Mouse (Mus musculus): Measurements from ENCODE around the gene Cxcl15. TPM values are rescaled to one million over a fixed set of nuclear protein-coding genes. Genes with fewer than 3 reads are reported as not detected.
"Not testable (repeated sequence)": the region's sequence is repeated elsewhere in the genome, so short reads cannot be mapped to it uniquely, and the experiment has no call there.

Cxcl15 gene
- polyA plus RNA-seq, 1 experiment from 2014 or later, result not detected

- H3K4me2 ChIP-seq (ENCODE audit: low read depth, low read length, severe bottlenecking), result no peak overlapping the region
- DNase-seq (ENCODE audit: low spot score), result no peak
These were observed 25.4 kb downstream of the Cxcl15 start for GRCm38 (mm10) chr5:90819756-90820155.

GRCm38 (mm10) chr5:90832145-90832767 lies 37.9 kb downstream of the Cxcl15 start:
- H3K36me3 ChIP-seq (ENCODE audit: control insufficient read depth, insufficient read depth, low read length), result no peaks in the 10 kb centered on the region
- 91% methylated on average over 11 of the region's 11 CpGs for WGBS
- H3K9ac ChIP-seq (ENCODE audit: low read length), result no peak overlapping the region
- no peaks in the 10 kb centered on the region for H3K27me3 ChIP-seq (ENCODE audit: control insufficient read depth, insufficient read depth, low read length)
- no peak overlapping the region for H3K4me2 ChIP-seq (ENCODE audit: low read depth, low read length, severe bottlenecking)
- H3K27ac ChIP-seq (ENCODE audit: low read depth, low read length), result no peak overlapping the region
- no peaks in the 10 kb centered on the region for H3K4me1 ChIP-seq (replicated peaks; ENCODE audit: control insufficient read depth, insufficient read depth, low read length)
- no peak overlapping the region for H3K4me3 ChIP-seq (ENCODE audit: low read depth, low read length)
- no peak for DNase-seq (ENCODE audit: low spot score)
- no peak for ATAC-seq (replicated peaks; ENCODE audit: low FRiP score)
- H3K9me3 ChIP-seq (ENCODE audit: control insufficient read depth, low read length), result no peaks in the 10 kb centered on the region

More at GRCm38 (mm10) chr5:90819756-90820155, 25.4 kb downstream of the Cxcl15 start:
- Histone ChIP-seq H3K9me3 (ENCODE audit: control insufficient read depth, low read length) (no peaks in the 10 kb centered on the region), H3K27me3 (ENCODE audit: control insufficient read depth, insufficient read depth, low read length) (no peaks in the 10 kb centered on the region), H3K4me1 (replicated peaks; ENCODE audit: control insufficient read depth, insufficient read depth, low read length) (no peaks in the 10 kb centered on the region), H3K27ac (ENCODE audit: low read depth, low read length) (no peak overlapping the region), H3K9ac (ENCODE audit: low read length) (no peak overlapping the region), H3K36me3 (ENCODE audit: control insufficient read depth, insufficient read depth, low read length) (no peaks in the 10 kb centered on the region), H3K4me3 (ENCODE audit: low read depth, low read length) (no peak overlapping the region)
- ATAC-seq (replicated peaks; ENCODE audit: low FRiP score), result no peak

GRCm38 (mm10) chr5:90832768-90833388 lies 38.5 kb downstream of the Cxcl15 start:
- H3K4me2 ChIP-seq (ENCODE audit: low read depth, low read length, severe bottlenecking), result no peak overlapping the region
- WGBS, result 94% methylated on average over 8 of the region's 8 CpGs
- no peak overlapping the region for H3K27ac ChIP-seq (ENCODE audit: low read depth, low read length)
- H3K4me1 ChIP-seq (replicated peaks; ENCODE audit: control insufficient read depth, insufficient read depth, low read length), result no peaks in the 10 kb centered on the region
- H3K9ac ChIP-seq (ENCODE audit: low read length), result no peak overlapping the region
- no peak overlapping the region for H3K4me3 ChIP-seq (ENCODE audit: low read depth, low read length)
- no peaks in the 10 kb centered on the region for H3K36me3 ChIP-seq (ENCODE audit: control insufficient read depth, insufficient read depth, low read length)
- ATAC-seq (replicated peaks; ENCODE audit: low FRiP score) (no peak), DNase-seq (ENCODE audit: low spot score) (no peak)
- H3K9me3 ChIP-seq (ENCODE audit: control insufficient read depth, low read length), result no peaks in the 10 kb centered on the region
- no peaks in the 10 kb centered on the region for H3K27me3 ChIP-seq (ENCODE audit: control insufficient read depth, insufficient read depth, low read length)

- Histone ChIP-seq H3K4me1 (replicated peaks; ENCODE audit: control insufficient read depth, insufficient read depth, low read length) (no peaks in the 10 kb centered on the region), H3K27ac (ENCODE audit: low read depth, low read length) (no peak overlapping the region), H3K9me3 (ENCODE audit: control insufficient read depth, low read length) (no peaks in the 10 kb centered on the region), H3K9ac (ENCODE audit: low read length) (no peak overlapping the region), H3K36me3 (ENCODE audit: control insufficient read depth, insufficient read depth, low read length) (no peaks in the 10 kb centered on the region), H3K27me3 (ENCODE audit: control insufficient read depth, insufficient read depth, low read length) (no peaks in the 10 kb centered on the region), H3K4me3 (ENCODE audit: low read depth, low read length) (no peak overlapping the region), H3K4me2 (ENCODE audit: low read depth, low read length, severe bottlenecking) (no peak overlapping the region)
- ATAC-seq (replicated peaks; ENCODE audit: low FRiP score), result no peak
- WGBS, result 84% methylated on average over 4 of the region's 4 CpGs
- no peak for DNase-seq (ENCODE audit: low spot score)
These were observed 40.1 kb downstream of the Cxcl15 start for GRCm38 (mm10) chr5:90834436-90834835.

GRCm38 (mm10) chr5:90838582-90838981 lies 44.2 kb downstream of the Cxcl15 start:
- no peaks in the 10 kb centered on the region for H3K9me3 ChIP-seq (ENCODE audit: control insufficient read depth, low read length)
- no peaks in the 10 kb centered on the region for H3K27me3 ChIP-seq (ENCODE audit: control insufficient read depth, insufficient read depth, low read length)
- H3K9ac ChIP-seq (ENCODE audit: low read length), result no peak overlapping the region
- H3K4me1 ChIP-seq (replicated peaks; ENCODE audit: control insufficient read depth, insufficient read depth, low read length), result no peaks in the 10 kb centered on the region
- WGBS, result 86% methylated on average over 5 of the region's 5 CpGs
- DNase-seq (ENCODE audit: low spot score) (no peak), ATAC-seq (replicated peaks; ENCODE audit: low FRiP score) (no peak)
- no peak overlapping the region for H3K27ac ChIP-seq (ENCODE audit: low read depth, low read length)
- no peak overlapping the region for H3K4me2 ChIP-seq (ENCODE audit: low read depth, low read length, severe bottlenecking)
- H3K4me3 ChIP-seq (ENCODE audit: low read depth, low read length), result no peak overlapping the region
- no peaks in the 10 kb centered on the region for H3K36me3 ChIP-seq (ENCODE audit: control insufficient read depth, insufficient read depth, low read length)

- no peaks in the 10 kb centered on the region for H3K27me3 ChIP-seq (ENCODE audit: control insufficient read depth, insufficient read depth, low read length)
- WGBS, result 84% methylated on average over 7 of the region's 7 CpGs
These were observed 46.9 kb downstream of the Cxcl15 start for GRCm38 (mm10) chr5:90840902-90841869.

GRCm38 (mm10) chr5:90843891-90844290 lies 49.6 kb downstream of the Cxcl15 start:
- Histone ChIP-seq H3K27me3 (ENCODE audit: control insufficient read depth, insufficient read depth, low read length) (no peaks in the 10 kb centered on the region), H3K36me3 (ENCODE audit: control insufficient read depth, insufficient read depth, low read length) (no peaks in the 10 kb centered on the region), H3K9me3 (ENCODE audit: control insufficient read depth, low read length) (no peaks in the 10 kb centered on the region), H3K4me1 (replicated peaks; ENCODE audit: control insufficient read depth, insufficient read depth, low read length) (no peaks in the 10 kb centered on the region), H3K9ac (ENCODE audit: low read length) (no peak overlapping the region), H3K4me3 (ENCODE audit: low read depth, low read length) (no peak overlapping the region), H3K4me2 (ENCODE audit: low read depth, low read length, severe bottlenecking) (no peak overlapping the region), H3K27ac (ENCODE audit: low read depth, low read length) (no peak overlapping the region)
- ATAC-seq (replicated peaks; ENCODE audit: low FRiP score) (no peak), DNase-seq (ENCODE audit: low spot score) (no peak)
- 88% methylated on average over 3 of the region's 3 CpGs for WGBS

More at GRCm38 (mm10) chr5:90840902-90841869, 46.9 kb downstream of the Cxcl15 start:
- ATAC-seq (replicated peaks; ENCODE audit: low FRiP score), result no peak
- no peak overlapping the region for H3K4me2 ChIP-seq (ENCODE audit: low read depth, low read length, severe bottlenecking)
- H3K27ac ChIP-seq (ENCODE audit: low read depth, low read length), result no peak overlapping the region
- no peaks in the 10 kb centered on the region for H3K9me3 ChIP-seq (ENCODE audit: control insufficient read depth, low read length)
- no peak overlapping the region for H3K9ac ChIP-seq (ENCODE audit: low read length)
- H3K36me3 ChIP-seq (ENCODE audit: control insufficient read depth, insufficient read depth, low read length), result no peaks in the 10 kb centered on the region
- DNase-seq (ENCODE audit: low spot score), result no peak
- H3K4me1 ChIP-seq (replicated peaks; ENCODE audit: control insufficient read depth, insufficient read depth, low read length), result no peaks in the 10 kb centered on the region
- H3K4me3 ChIP-seq (ENCODE audit: low read depth, low read length), result no peak overlapping the region

GRCm38 (mm10) chr5:90850096-90850495 lies 55.8 kb downstream of the Cxcl15 start:
- H3K9ac ChIP-seq (ENCODE audit: low read length); H3K27me3 ChIP-seq (ENCODE audit: control insufficient read depth, insufficient read depth, low read length); ATAC-seq (replicated peaks; ENCODE audit: low FRiP score); H3K4me2 ChIP-seq (ENCODE audit: low read depth, low read length, severe bottlenecking); H3K4me1 ChIP-seq (replicated peaks; ENCODE audit: control insufficient read depth, insufficient read depth, low read length); H3K4me3 ChIP-seq (ENCODE audit: low read depth, low read length); H3K36me3 ChIP-seq (ENCODE audit: control insufficient read depth, insufficient read depth, low read length); DNase-seq (ENCODE audit: low spot score); H3K9me3 ChIP-seq (ENCODE audit: control insufficient read depth, low read length); H3K27ac ChIP-seq (ENCODE audit: low read depth, low read length): not testable (repeated sequence)
- WGBS, result 92% methylated on average over 7 of the region's 7 CpGs

Data from forebrain, embryonic 11.5 days (tissue).